Mouse (Mus musculus) heart, adult 2 months (tissue): ENCODE measurements around the gene Reck. TPM values are rescaled to one million over a fixed set of nuclear protein-coding genes. Genes with fewer than 3 reads are reported as not detected.

Experiments
- DNase-seq, 2 experiments: peaks; one replicate each; pipeline ENCODE4 v3.0.0; 2021
- H3K27ac ChIP-seq: fragments of 200-600 bp; 2 replicates; pipeline ENCODE4 v1.8.1; 2022
- H3K27me3 ChIP-seq: fragments of 200-500 bp; 2 replicates; pipeline ENCODE4 v1.6.1; 2012; ENCODE audit warnings: mild to moderate bottlenecking, low read length, inconsistent platforms, mixed read lengths; ENCODE audit not compliant: control insufficient read depth, insufficient read depth
- H3K36me3 ChIP-seq: fragments of 200-500 bp; 2 replicates; pipeline ENCODE4 v1.6.1; 2012; ENCODE audit warnings: low read length, inconsistent platforms; ENCODE audit not compliant: control insufficient read depth, insufficient read depth
- H3K4me1 ChIP-seq: fragments of 200-500 bp; 2 replicates; pipeline ENCODE4 v1.6.1; 2011; ENCODE audit warnings: low read length; ENCODE audit not compliant: control insufficient read depth, insufficient read depth
- H3K4me3 ChIP-seq: fragments of 200-600 bp; 2 replicates; pipeline ENCODE4 v1.8.1; 2022
- H3K79me2 ChIP-seq: fragments of 200-500 bp; replicated peaks from 2 replicates; pipeline ENCODE4 v1.6.1; 2012; ENCODE audit warnings: mild to moderate bottlenecking, inconsistent platforms, low read length, moderate library complexity, mixed read lengths; ENCODE audit not compliant: control insufficient read depth, insufficient read depth
- H3K9ac ChIP-seq: fragments of 200-500 bp; 2 replicates; pipeline ENCODE4 v1.6.1; 2012; ENCODE audit warnings: low read depth, mild to moderate bottlenecking, control low read depth, inconsistent platforms, low read length, mixed read lengths
- CTCF ChIP-seq: fragments of 200-600 bp; IDR thresholded peaks from 2 replicates; pipeline ENCODE4 v1.8.1; 2022; ENCODE audit warnings: antibody characterized with exemption, mild to moderate bottlenecking, moderate library complexity
- EP300 ChIP-seq: fragments of 200-500 bp; IDR thresholded peaks from 2 replicates; pipeline ENCODE4 v1.6.1; 2011; ENCODE audit warnings: low read depth, low read length, control low read depth; ENCODE audit not compliant: insufficient read depth
- POLR2A ChIP-seq: fragments of 200-500 bp; IDR thresholded peaks from 2 replicates; pipeline ENCODE4 v1.6.1; 2011; ENCODE audit warnings: mild to moderate bottlenecking, low read depth, low read length, control low read depth; ENCODE audit not compliant: insufficient read depth
- WGBS: fragments of 180-500 bp; shearing (Covaris S2); methylation state at CpG from one replicate; pipeline ENCODE4 v1.1.7; 2018; 5-methylcytosine and 5-hydroxymethylcytosine counted together
- intact Hi-C: fragments of 180-260 bp; cut with DNase I; formaldehyde crosslinking; loops from one replicate; pipeline ENCODE4 v1.15.1; 2025
- polyA plus RNA-seq: library from polyadenylated mRNA; depleted of rRNA; stranded (reverse); fragments of >200 nt; gene quantifications from 2 replicates; pipeline ENCODE4 v1.2.3, GENCODE M21; 2012
- total RNA-seq, 2 experiments: library from RNA; stranded (reverse); gene quantifications; 2 replicates each; pipeline ENCODE4 v1.2.3; 2021

The Reck gene
- total and polyA plus RNA-seq, 3 experiments, result 5.4 to 6.4 (median 5.6) TPM

- Histone ChIP-seq H3K27me3 (no peaks in the 10 kb centered on the region), H3K4me1 (peaks cover 15% of the 10 kb centered on the region), H3K36me3 (no peaks in the 10 kb centered on the region), H3K9ac (no peak overlapping the region), H3K79me2 (no peaks in the 10 kb centered on the region), H3K27ac (no peak overlapping the region), H3K4me3 (no peak overlapping the region)
- no peak for TF ChIP-seq EP300
- no peak for DNase-seq
- 42% methylated on average over 3 of the region's 3 CpGs for WGBS
- intact Hi-C loops, result loop anchor here (10.0 kb wide), 1 partner anchor 235 kb away; no protein-coding TSS in a partner anchor
These were observed 104.4 kb downstream of the Reck start for GRCm38 (mm10) chr4:43979746-43980145.

DNA sequence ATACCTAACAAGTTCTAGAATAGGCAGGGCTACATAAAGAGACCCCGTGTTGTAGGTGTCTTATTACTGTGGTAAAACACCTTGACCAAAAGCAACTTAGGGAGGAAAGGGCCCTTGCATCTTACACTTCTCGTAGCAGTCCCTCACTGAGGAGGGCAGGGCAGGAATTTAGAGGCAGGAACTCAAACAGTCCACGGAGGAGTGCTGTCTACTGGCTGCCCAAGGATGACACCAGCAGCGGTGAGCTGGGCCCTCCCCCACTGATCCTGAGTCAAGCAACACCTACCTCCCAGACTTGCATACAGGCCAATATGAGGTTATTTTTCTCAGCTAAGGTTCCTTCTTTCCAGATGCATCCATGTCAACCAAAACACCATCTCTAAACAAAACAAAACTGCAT lies 104.9 kb downstream of the Reck start:
- no peak for DNase-seq
- H3K27me3 ChIP-seq, result no peaks in the 10 kb centered on the region
- no peak overlapping the region for H3K4me3 ChIP-seq
- 79% methylated on average over 4 of the region's 4 CpGs for WGBS
- no peak overlapping the region for H3K27ac ChIP-seq
- intact Hi-C loops, result loop anchor here (10.0 kb wide), 1 partner anchor 235 kb away; no protein-coding TSS in a partner anchor
- no peaks in the 10 kb centered on the region for H3K36me3 ChIP-seq
- H3K9ac ChIP-seq, result no peak overlapping the region
- peaks cover 15% of the 10 kb centered on the region for H3K4me1 ChIP-seq
- no peaks in the 10 kb centered on the region for H3K79me2 ChIP-seq
- no peak for TF ChIP-seq POLR2A
- no peak for TF ChIP-seq CTCF
- no peak for TF ChIP-seq EP300

- Histone ChIP-seq H3K4me3 (no peak overlapping the region), H3K27ac (no peak overlapping the region), H3K9ac (no peak overlapping the region), H3K27me3 (no peaks in the 10 kb centered on the region), H3K36me3 (no peaks in the 10 kb centered on the region), H3K4me1 (peaks cover 15% of the 10 kb centered on the region), H3K79me2 (no peaks in the 10 kb centered on the region)
- WGBS, result 95% methylated on average over 6 of the region's 6 CpGs
- no peak for DNase-seq
- intact Hi-C loops, result loop anchor here (10.0 kb wide), 1 partner anchor 236 kb away; no protein-coding TSS in a partner anchor
- TF ChIP-seq EP300 (no peak), CTCF (no peak), POLR2A (no peak)
These were observed 105.5 kb downstream of the Reck start for GRCm38 (mm10) chr4:43980846-43981245.

GRCm38 (mm10) chr4:43981251-43981650 lies 105.9 kb downstream of the Reck start:
- TF ChIP-seq CTCF (no peak), POLR2A (no peak), EP300 (no peak)
- no peak for DNase-seq
- intact Hi-C loops, result loop anchor here (10.0 kb wide), 1 partner anchor 236 kb away; no protein-coding TSS in a partner anchor
- Histone ChIP-seq H3K4me3 (no peak overlapping the region), H3K9ac (no peak overlapping the region), H3K4me1 (peaks cover 15% of the 10 kb centered on the region), H3K79me2 (no peaks in the 10 kb centered on the region), H3K27me3 (no peaks in the 10 kb centered on the region), H3K27ac (no peak overlapping the region), H3K36me3 (no peaks in the 10 kb centered on the region)
- 66% methylated on average over 7 of the region's 7 CpGs for whole genome bisulfite sequencing

- Histone ChIP-seq H3K27me3 (no peaks in the 10 kb centered on the region), H3K9ac (peak overlapping the region; percentile 69), H3K79me2 (no peaks in the 10 kb centered on the region), H3K36me3 (no peaks in the 10 kb centered on the region), H3K4me3 (peak overlapping the region; percentile 45), H3K4me1 (peaks cover 15% of the 10 kb centered on the region), H3K27ac (peak overlapping the region; percentile 29; the same call in 1 of the 2 replicates)
- peak; percentile 92 to 95 for DNase-seq
- intact Hi-C loops, result loop anchor here (1.0 to 10.0 kb wide), 3 partner anchors 56 to 237 kb away; no protein-coding TSS in a partner anchor
- 2% methylated on average over 24 of the region's 24 CpGs for WGBS
- peak; percentile 80; the same call in 1 of the 2 replicates for TF ChIP-seq EP300
- TF ChIP-seq POLR2A, result no peak
- TF ChIP-seq CTCF, result peak; percentile 98
These were observed 106.9 kb downstream of the Reck start for GRCm38 (mm10) chr4:43982053-43982732.

DNA sequence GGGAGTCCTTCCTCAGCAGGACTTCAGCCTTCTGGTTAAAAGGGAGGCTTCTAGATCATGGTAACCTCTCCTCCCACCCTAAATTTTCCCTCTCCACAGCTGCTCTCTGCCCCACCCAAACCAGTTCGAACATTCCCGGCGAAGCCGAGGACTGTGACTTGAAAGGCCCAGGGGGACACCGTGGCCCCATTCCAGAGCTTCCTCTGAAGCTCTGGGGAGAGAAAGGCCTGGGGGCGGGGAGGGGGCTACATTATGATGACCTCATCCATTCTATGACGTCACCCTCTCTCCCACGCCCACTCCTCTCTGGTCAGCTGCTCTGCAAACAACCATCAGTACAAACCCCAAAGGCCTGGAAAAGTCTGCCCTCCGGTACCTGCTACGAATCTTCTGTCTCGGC lies 107.9 kb downstream of the Reck start, which contains the start of gene Ccin:
Gene Ccin (plus strand): TSS at position 303 of the 400 bp plus-strand sequence.
- Histone ChIP-seq H3K27ac (no peak within 1 kb of the TSS; the same call in 1 of the 2 replicates), H3K79me2 (no peaks in the 10 kb centered on the region), H3K27me3 (no peaks in the 10 kb centered on the region), H3K36me3 (no peaks in the 10 kb centered on the region), H3K4me3 (peak within 1 kb of the TSS; percentile 45), H3K4me1 (peaks cover 15% of the 10 kb centered on the region), H3K9ac (no peak within 1 kb of the TSS)
- intact Hi-C loops, result loop anchor here (10.0 kb wide), 1 partner anchor 238 kb away; no protein-coding TSS in a partner anchor
- 59% methylated on average over 11 of the region's 11 CpGs for WGBS
- DNase-seq, result no peak
- TF ChIP-seq EP300, result no peak
- no peak for TF ChIP-seq CTCF
- TF ChIP-seq POLR2A, result no peak
